Mouse (Mus musculus): ENCODE results near the gene Tmem236. TPM values are rescaled to one million over a fixed set of nuclear protein-coding genes. Genes with fewer than 3 reads are reported as not detected.

Tmem236 gene
- total RNA-seq, 2 experiments from 2014 or later = 0.10 to 0.20 TPM

DNA sequence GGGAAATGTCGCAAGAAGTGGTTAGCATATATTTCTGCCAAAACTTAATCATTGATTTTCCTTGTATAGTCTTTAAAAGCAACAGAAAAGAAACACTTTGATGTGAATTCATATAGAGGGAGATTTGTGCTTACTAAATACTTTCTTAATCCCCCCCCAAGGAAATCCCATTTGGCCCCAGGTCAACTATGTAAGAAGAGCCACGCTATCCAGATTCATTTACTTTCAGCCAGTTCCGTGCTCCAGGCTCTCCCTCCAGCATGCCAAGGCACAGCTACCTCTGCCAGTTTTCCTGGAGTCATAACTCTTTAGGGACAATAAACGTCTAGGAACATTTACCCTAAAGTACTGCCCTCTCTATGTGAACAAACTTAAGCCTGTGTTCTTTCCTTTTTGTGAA lies 63.4 kb downstream of the Tmem236 start:
- intact Hi-C loops (cut with DNase I) = no loop called here
- DNase-seq (ENCODE audit: low spot score in 2 of 2) = no peak

GRCm38 (mm10) chr2:14239151-14239550 lies 64.8 kb downstream of the Tmem236 start:
- no peak for DNase-seq (ENCODE audit: low spot score in 2 of 2)
- intact Hi-C loops (cut with DNase I) = no loop called here

- intact Hi-C loops (cut with DNase I) = no loop called here
- DNase-seq (ENCODE audit: low spot score in 2 of 2) = no peak
Measured at GRCm38 (mm10) chr2:14244157-14244556, 69.8 kb downstream of the Tmem236 start.

DNA sequence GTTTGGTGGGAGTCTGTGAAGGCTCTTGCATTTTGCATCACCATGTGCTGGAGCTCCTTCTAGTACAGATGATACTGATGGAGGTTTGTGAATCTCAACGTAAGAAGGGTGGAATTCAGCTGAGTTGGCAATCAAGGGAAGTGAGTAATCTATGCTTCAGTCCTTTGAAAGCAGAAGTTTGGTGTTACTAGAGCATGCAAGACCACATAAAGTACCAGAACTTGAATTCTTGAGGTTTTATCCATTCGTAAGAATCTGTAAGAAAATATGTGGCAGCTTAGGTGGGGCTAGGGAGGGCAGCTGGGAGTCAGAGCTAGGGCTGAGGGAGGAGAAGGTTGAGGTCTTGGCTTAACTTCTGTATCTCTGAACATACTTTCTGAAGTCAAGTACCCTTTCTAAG lies 70.3 kb downstream of the Tmem236 start:
- intact Hi-C loops (cut with DNase I) = no loop called here
- no peak for DNase-seq (ENCODE audit: low spot score in 2 of 2)

- DNase-seq (ENCODE audit: low spot score in 2 of 2) = no peak
- intact Hi-C loops (cut with DNase I) = no loop called here
Measured at GRCm38 (mm10) chr2:14249839-14250564, 75.7 kb downstream of the Tmem236 start.

DNA sequence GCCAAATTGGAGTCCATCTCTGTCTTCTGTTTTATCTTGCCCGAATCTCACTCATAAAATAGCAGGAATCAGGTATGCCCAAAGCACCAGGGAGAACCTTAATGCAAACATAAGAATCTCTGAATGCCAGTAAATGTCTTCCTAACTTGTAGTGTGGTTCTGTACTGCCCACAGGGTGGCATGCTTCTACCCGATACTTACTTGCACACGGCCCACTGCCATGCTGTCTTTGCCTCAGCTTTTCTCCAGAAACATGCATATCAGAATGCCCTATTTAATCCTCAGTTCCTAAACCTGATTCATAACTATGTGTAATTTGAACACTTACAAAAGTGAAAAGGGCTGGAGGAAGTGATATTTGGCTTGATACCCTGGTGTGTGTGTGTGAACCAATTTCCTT lies 77.6 kb downstream of the Tmem236 start:
- intact Hi-C loops (cut with DNase I) = no loop called here
- no peak for DNase-seq (ENCODE audit: low spot score in 2 of 2)

DNA sequence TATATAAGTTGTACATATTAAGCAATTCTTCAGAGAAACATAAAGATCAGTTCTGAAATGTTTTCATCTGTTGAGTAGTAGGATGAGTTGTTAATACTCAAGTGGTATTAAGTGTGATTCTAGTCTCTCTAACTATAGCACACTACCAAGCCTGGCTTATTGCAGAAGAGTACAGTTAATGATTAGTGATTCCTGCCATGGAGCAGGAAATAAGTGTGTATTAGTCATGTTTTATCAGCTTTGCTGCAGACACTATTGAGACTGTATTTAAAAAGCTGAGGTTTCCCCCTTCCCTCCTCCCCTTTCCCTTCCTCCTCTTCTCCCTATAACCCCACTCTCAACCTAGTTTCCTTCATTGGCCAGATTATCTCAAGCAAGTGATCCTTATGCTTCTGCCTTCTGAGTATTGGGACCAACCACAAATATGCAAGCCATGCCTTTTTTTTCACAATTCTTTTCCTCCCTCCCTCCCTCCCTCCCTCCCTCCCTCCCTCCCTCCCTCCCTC lies 84.1 kb downstream of the Tmem236 start:
- intact Hi-C loops (cut with DNase I) = no loop called here
- no peak for DNase-seq (ENCODE audit: low spot score in 2 of 2)

- intact Hi-C loops (cut with DNase I) = no loop called here
- no peak for DNase-seq (ENCODE audit: low spot score in 2 of 2)
Measured at GRCm38 (mm10) chr2:14262090-14262489, 87.8 kb downstream of the Tmem236 start.

- intact Hi-C loops (cut with DNase I) = no loop called here
Measured at GRCm38 (mm10) chr2:14269160-14269559, 94.8 kb downstream of the Tmem236 start.

More at GRCm38 (mm10) chr2:14269160-14269559, 94.8 kb downstream of the Tmem236 start:
- DNase-seq (ENCODE audit: low spot score in 2 of 2) = no peak

Small RNA genes within 50 kb of the gene (microRNA-seq; reads per million reads assigned to microRNA genes)
- 1.5 reads per million for gene Mir511

Other genes with a start within 250 kb of the Tmem236 start
- 10 to 100 TPM; 16.0 to 18.3 TPM for gene Hacd1, start 118.4 kb upstream of the Tmem236 start, total RNA-seq (2021)
- 10 to 100 TPM; 87.3 to 95.6 TPM for gene Stam, start 100.4 kb upstream of the Tmem236 start, total RNA-seq (2021)
- gene Mrc1, start 54.9 kb downstream of the Tmem236 start, total RNA-seq (2021) = 1 to 10 TPM; 3.5 to 6.5 TPM
- gene Slc39a12, start 213.8 kb downstream of the Tmem236 start, total RNA-seq (2021) = 10 to 100 TPM; 35.6 to 38.1 TPM

Data from left cerebral cortex, postnatal 36 days (tissue).